Mouse (Mus musculus) lung, adult 2 months (tissue): ENCODE data around the gene Nova2.

Experiments
- CTCF ChIP-seq: fragments of 200-500 bp; IDR thresholded peaks from 2 replicates; pipeline ENCODE4 v1.5.1; 2011; ENCODE audit warnings: mild to moderate bottlenecking, low read length, control low read depth; ENCODE audit not compliant: insufficient read depth
- POLR2A ChIP-seq: fragments of 200-500 bp; IDR thresholded peaks from 2 replicates; pipeline ENCODE4 v1.6.1; 2011; ENCODE audit warnings: low read depth, mild to moderate bottlenecking, control low read depth, low read length, borderline replicate concordance; ENCODE audit errors: extremely low read depth

- no peak for TF ChIP-seq CTCF
- TF ChIP-seq POLR2A = peak; percentile 38; the same call in 1 of the 2 replicates
Measured at GRCm38 (mm10) chr7:18948151-18948550, 22.5 kb downstream of the Nova2 start.
